Mouse (Mus musculus) kidney, postnatal 36 days (tissue): ENCODE data around the gene Clec4a3.
"Not testable (repeated sequence)": the region's sequence is repeated elsewhere in the genome, so short reads cannot be mapped to it uniquely, and the experiment has no call there.

Experiments
- DNase-seq, 2 experiments: peaks; one replicate each; pipeline ENCODE4 v3.0.0; 2021 to 2022; ENCODE audit warnings: mixed read lengths in 2 of 2

Gene Clec4a3

GRCm38 (mm10) chr6:122952401-122952800, at the start of gene Clec4a3:
TSS of gene Clec4a3 (plus strand) at chr6:122952515.
- peak in 1 of 2 experiments; percentile 0 for DNase-seq

GRCm38 (mm10) chr6:122919922-122920321, 32.4 kb upstream of the Clec4a3 start:
- no peak for DNase-seq

GRCm38 (mm10) chr6:122921451-122921850, 30.9 kb upstream of the Clec4a3 start, which contains the start of gene Clec4a1:
TSS of gene Clec4a1 (plus strand) at chr6:122921848.
- DNase-seq, result no peak

GRCm38 (mm10) chr6:122934845-122935244, 17.5 kb upstream of the Clec4a3 start:
- DNase-seq, result no peak

- DNase-seq, result no peak
Observed at GRCm38 (mm10) chr6:122939618-122940017, 12.7 kb upstream of the Clec4a3 start.

GRCm38 (mm10) chr6:122946760-122947159, 5.6 kb upstream of the Clec4a3 start:
- DNase-seq, result no peak

- peak in 1 of 2 experiments; percentile 9 for DNase-seq
Observed at GRCm38 (mm10) chr6:122964562-122964961, 12.2 kb downstream of the Clec4a3 start.

- no peak for DNase-seq
Observed at GRCm38 (mm10) chr6:122969048-122969447, 16.7 kb downstream of the Clec4a3 start.

GRCm38 (mm10) chr6:122989876-122990437, 37.6 kb downstream of the Clec4a3 start, which contains the start of gene Clec4a4:
TSS of gene Clec4a4 (plus strand) at chr6:122990367.
- no peak for DNase-seq

GRCm38 (mm10) chr6:123004696-123005095, 52.4 kb downstream of the Clec4a3 start:
- DNase-seq, result not testable (repeated sequence)

GRCm38 (mm10) chr6:123005591-123005990, 53.3 kb downstream of the Clec4a3 start:
- peak; percentile 2 to 43 for DNase-seq
